Mouse (Mus musculus) left cerebral cortex, postnatal 10 days (tissue): ENCODE measurements around the gene Nipsnap3a. TPM values are rescaled to one million over a fixed set of nuclear protein-coding genes. Genes with fewer than 3 reads are reported as not detected.

ENCODE experiments used
- DNase-seq, 2 experiments: peaks; one replicate each; pipeline ENCODE4 v3.0.0; 2021 to 2022; ENCODE audit warnings: low spot score in 2 of 2, mixed read lengths in 1 of 2; ENCODE audit errors: extremely low spot score in 1 of 2
- intact Hi-C: fragments of 180-260 bp; cut with DNase I; formaldehyde crosslinking; loops from one replicate; pipeline ENCODE4 v1.15.1; 2025
- total RNA-seq, 2 experiments: library from RNA; stranded (reverse); gene quantifications; 2 replicates each; pipeline ENCODE4 v1.2.3; 2021

Nipsnap3a gene
- total RNA-seq, 2 experiments from 2014 or later: not detected

GRCm38 (mm10) chr4:53043819-53044218, 54.7 kb downstream of the Nipsnap3a start:
- DNase-seq: no peak
- intact Hi-C loops: no loop called here

- intact Hi-C loops: no loop called here
- DNase-seq: no peak
Measured at GRCm38 (mm10) chr4:53045807-53046206, 56.7 kb downstream of the Nipsnap3a start.

GRCm38 (mm10) chr4:53046238-53047022, 57.4 kb downstream of the Nipsnap3a start:
- no peak for DNase-seq
- intact Hi-C loops: no loop called here

Other genes starting within 250 kb of the Nipsnap3a start
- gene Olfr275, start 174.7 kb upstream of the Nipsnap3a start, total RNA-seq: not detected
- not detected for gene Olfr273, start 130.0 kb upstream of the Nipsnap3a start, total RNA-seq
- not detected for gene Olfr272, start 70.1 kb upstream of the Nipsnap3a start, total RNA-seq
- gene Olfr270, start 24.7 kb upstream of the Nipsnap3a start, total RNA-seq: not detected
- gene Nipsnap3b, start 22.6 kb downstream of the Nipsnap3a start, total RNA-seq: 10 to 100 TPM; 22.3 to 24.5 TPM
- 10 to 100 TPM; 30.1 to 30.2 TPM for gene Abca1, start 170.6 kb downstream of the Nipsnap3a start, total RNA-seq